Mouse (Mus musculus) large intestine, adult 2 months (tissue): Measurements from ENCODE around the gene Cox6b2. TPM values are rescaled to one million over a fixed set of nuclear protein-coding genes. Genes with fewer than 3 reads are reported as not detected.

Experiments used
- DNase-seq: peaks from one replicate; pipeline ENCODE4 v3.0.0-alpha.2; 2012; ENCODE audit warnings: low read depth, low spot score
- WGBS: fragments of 180-500 bp; shearing (Covaris S2); methylation state at CpG from one replicate; pipeline ENCODE4 v1.1.7; 2018; 5-methylcytosine and 5-hydroxymethylcytosine counted together
- polyA plus RNA-seq: library from polyadenylated mRNA; depleted of rRNA; stranded (reverse); fragments of >200 nt; gene quantifications from 2 replicates; pipeline ENCODE4 v1.2.3, GENCODE M21; 2012

Cox6b2 gene
- polyA plus RNA-seq, 1 experiment = 45.0 TPM

DNA sequence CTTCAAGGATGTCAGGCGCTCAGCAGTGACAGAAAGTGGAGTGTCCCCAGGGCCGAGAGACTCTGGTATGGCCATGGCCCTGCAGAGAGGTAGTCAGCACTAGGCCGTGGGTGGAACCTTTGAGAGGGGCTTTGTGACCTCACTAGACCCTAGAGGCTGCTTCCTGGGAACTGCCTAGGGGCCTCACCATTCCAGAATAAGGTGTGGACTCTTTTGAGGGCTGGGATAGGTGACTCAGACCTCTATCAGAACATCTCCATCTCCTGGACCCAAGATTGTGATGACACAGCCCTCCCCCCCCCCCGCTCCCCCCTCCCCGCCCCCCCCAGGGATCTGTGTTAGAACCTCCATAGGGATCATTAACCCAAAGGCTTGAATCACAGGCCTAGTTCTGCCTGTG, 18.3 kb upstream of the Cox6b2 start, which contains the start of gene Fam71e2:
Gene Fam71e2 (minus strand): TSS at position 101 of the 400 bp plus-strand sequence.
- 65% methylated on average over 5 of the region's 5 CpGs for WGBS
- DNase-seq = no peak

DNA sequence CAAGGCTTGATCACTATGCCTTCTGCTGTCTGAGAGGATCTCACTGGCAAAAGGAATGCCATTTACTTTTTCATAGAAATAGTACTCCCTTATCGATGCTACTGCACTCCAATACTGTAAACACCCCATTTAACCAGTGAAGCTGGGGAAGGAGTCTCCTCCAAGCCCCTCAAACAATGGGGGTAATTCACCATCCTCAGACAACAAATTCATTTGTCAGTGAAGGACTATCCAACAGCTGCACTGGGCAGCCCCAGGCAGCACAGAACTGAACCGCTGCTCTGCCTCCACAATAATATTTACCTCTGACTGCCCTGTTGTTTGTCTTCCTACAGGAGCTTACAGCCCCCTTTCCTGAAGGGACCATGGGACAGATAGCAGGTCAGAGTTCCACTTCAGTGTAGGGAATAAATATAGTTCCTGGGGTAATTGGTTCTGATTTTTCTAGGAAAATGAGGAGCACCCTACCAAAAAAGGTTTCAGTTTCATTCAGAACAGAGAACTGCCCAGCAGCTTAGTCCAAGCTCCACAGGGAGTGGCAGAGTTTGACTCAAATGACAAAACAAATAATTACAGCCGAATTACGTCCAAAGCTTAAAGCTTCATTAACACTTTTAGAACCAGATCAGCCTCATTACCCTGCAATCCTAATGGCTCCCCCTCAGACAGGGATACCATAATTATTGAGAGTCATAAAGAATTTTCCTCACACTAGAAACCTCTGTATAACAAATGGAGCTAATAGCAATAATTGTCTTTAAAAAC, 12.2 kb upstream of the Cox6b2 start:
- WGBS = 10% methylated on average over 4 of the region's 4 CpGs
- no peak for DNase-seq

DNA sequence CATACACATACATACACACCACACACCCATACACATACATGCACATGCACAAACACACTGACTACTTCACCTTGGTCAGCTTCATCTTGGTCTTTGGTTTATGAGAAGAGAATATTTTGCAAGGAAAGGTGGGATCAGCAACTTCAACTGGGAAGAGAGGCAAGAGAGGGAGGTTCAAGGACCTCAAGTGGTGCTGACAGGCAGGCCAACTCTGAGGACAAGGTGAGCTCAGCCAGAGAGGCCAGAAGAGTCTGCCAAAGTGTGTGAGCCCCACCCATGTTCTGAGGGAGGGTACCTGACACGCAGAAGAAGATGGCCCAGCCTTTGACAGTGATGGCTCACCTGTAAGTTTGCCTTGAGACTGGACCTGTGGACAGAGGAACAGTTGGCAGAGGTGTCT, 6.8 kb upstream of the Cox6b2 start:
- no peak for DNase-seq
- 10% methylated on average over 1 of the region's 1 CpGs for WGBS

DNA sequence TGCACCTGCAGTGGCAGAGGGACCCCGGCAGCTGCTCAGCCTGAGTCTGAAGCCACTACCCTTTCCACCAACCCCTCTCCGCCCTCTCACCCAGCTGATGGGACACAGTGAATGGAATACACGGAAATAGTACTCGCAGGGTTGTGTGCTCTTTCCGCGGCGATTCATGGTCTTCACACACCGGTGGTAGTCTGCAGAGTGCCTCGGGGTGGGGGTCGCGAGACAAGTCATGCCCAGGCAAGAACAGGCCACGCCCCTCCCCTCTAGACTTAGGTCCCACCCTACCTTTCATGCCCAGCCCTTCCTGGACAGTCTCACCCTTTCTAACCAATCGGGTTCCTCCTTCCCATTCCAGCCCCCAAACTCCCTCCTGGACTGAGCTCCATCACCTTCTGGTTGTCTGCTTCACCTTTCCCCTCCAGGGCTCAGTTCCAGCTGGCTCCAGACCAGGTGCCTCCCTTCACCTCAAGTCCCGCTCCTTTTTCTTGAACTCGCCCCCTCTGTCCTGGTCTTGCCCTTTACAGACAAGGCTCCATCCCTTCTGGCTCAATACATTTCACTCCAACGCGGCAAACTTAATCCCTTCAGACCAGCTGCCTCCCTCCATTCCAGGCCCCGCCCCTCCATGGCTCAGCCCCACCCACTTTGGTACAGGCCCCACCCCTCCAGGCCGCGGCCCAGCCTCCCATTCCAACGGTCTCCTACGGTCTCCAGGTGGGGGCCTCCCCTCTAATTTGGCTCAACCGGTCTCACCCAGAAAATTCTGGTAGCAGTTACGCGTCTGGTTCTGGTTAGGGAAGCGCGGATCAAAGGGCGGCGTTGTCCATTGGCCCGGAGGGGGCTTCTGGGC, 698 bp downstream of the Cox6b2 start:
- 2% methylated on average over 30 of the region's 30 CpGs for WGBS
- DNase-seq = no peak

DNA sequence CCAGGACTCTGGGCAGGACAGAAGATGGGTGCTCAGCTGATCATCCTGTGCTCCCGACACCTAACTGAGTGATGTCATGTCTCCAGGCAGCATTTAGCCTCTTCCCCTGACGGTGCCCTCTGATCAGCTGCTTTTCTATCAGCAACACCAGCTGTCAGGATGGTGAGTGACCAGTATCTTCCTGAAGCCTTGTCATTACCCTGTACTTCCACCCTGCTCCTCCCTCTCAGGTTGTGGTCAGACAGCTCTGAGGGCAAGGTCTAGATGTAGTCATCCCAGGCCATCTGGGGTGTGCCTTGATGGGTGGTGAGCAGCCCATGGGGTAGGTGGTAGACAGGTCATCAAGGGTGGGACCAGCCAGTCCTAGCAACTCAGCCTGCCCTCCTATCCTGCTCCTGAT, 3.7 kb downstream of the Cox6b2 start:
- WGBS = 79% methylated on average over 2 of the region's 2 CpGs
- no peak for DNase-seq

DNA sequence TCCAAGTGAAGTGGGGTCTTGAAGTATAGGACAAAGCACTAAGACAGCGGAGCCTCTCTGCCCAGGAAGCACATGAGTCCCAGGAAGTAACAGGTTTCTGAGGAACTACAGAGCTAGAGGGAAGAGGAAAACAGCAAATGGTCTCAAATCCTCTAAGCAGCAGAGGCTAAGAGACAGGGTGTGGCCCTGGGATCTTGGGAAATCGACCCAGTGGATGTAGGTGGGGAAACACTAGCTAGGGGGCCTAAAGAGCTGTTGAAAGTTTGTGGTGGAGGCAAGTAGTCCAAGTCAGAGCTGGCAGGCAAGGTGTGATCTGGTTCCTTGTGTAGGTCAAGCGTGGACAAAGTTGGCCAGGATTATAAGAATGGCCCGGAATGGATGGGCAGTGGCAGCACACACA, 4.6 kb downstream of the Cox6b2 start:
- no peak for DNase-seq
- WGBS = 76% methylated on average over 4 of the region's 4 CpGs

DNA sequence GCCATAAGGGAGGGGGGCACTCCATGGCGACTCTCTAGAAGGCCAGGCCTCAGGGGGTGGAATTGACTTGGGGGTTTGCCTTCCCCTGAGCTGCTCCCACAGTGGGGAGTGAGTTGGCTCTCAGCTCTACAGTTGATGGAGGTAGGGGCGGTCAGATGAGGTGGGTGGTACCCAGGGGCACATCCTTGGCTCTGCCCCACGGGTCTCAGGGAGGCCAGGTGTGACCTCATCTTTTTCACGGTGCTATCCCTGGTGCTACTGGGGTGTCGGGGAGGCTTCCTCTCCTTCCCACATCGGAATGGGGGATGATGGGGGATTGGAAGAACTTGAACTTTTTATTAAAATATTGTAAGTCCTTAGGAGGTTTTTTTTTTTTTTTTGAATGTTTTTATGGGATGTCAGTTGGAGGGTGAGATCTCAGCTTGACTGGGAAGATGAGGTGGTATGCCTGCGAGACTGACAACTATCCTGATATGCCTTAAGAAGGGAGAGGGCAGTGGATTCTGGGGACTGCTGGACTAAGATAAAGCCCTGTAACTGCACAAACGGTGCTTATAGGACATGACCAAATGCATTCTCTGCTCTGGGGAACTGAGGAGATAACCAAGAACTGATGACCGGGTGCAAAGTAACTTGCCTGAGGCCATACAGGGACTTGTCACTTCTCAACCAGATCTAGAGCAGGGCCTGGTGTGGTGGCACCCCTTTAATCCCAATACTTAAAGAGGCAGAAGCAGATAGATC, 5.6 kb downstream of the Cox6b2 start:
- no peak for DNase-seq
- WGBS = 81% methylated on average over 9 of the region's 9 CpGs

DNA sequence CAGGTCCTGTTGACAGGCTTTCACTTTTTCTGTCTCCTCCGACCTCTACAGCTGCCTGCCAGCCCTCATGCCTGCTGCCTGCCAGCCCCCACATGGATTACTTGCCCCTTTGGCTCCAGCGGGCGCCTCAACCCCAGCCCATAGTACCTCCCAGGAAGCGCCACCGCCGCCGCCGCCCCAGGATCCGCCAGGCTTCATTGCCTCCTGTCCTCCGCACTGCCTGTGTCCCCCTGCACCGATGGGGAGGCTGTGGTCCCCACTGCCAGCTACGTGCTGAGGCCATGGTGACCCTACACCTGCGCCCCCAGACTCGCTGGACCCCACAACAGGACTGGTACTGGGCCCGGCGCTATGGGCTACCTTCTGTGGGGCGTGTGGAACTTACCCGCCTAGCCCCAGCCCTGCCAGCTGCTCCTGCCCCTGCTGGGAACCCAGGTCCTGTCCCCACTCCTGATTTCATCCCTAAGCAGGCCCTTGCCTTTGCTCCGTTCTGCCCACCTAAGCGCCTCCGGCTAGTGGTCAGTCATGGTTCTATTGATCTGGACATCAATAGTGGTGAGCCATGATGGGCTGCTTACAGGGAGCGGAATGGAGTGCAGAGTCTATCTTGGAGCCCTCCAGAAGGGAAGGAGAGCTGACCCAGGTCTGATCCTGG, 6.4 kb downstream of the Cox6b2 start:
- 95% methylated on average over 22 of the region's 22 CpGs for WGBS
- no peak for DNase-seq

DNA sequence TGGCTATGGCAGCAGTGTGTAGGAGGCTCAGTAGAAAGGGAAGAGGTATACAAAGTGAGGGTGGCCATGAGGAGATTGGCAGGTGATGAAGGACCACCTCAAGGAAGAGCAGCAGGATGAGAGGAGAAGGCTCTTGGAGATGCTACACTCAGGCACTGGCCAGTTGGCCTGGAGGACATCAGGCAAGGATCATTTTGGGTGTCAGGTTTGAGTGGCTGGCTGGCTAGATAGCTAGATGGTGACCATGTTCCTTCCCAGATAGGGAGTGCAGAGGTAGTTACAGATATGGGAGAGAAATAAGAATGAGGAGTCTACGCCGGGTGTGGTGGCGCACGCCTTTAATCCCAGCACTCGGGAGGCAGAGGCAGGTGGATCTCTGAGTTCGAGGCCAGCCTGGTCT, 8.0 kb downstream of the Cox6b2 start:
- DNase-seq = no peak
- 95% methylated on average over 6 of the region's 6 CpGs for WGBS

DNA sequence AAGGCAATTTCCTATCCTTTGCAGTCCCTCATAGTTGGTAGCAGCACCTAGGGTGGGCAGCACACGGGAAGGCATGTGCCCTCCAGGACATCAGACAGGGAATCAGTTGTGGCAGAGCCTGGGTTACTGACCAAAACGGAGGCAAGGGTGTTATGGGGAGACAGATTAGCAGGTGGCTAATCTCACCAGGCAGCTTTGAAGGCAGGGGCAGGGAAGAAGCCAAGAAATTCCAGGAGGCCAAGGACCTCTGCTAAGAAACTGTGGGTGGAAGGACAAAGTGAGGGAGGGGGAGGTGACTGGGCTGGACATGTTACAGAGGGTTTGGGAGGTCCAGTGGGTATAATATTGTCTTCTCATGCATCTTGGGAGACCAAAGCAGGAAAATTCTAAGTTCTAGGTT, 9.5 kb downstream of the Cox6b2 start:
- DNase-seq = no peak
- 67% methylated on average over 2 of the region's 2 CpGs for WGBS

DNA sequence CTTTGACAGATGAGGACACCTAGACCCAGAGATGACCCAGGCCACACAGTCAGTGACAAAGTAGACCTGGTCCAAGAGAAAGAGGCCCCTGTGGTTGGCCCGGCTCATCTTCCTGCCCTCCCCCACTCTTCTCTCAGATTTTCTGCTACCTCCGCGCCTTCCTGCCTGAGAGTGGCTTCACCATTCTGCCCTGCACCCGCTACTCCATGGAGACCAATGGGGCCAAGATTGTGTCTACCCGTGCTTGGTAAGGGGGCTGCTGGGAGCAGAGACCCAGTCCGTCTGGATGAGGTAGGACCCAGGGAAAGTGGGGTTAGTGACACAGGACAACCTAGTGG, 10.4 kb downstream of the Cox6b2 start:
- no peak for DNase-seq
- WGBS = 94% methylated on average over 6 of the region's 6 CpGs

DNA sequence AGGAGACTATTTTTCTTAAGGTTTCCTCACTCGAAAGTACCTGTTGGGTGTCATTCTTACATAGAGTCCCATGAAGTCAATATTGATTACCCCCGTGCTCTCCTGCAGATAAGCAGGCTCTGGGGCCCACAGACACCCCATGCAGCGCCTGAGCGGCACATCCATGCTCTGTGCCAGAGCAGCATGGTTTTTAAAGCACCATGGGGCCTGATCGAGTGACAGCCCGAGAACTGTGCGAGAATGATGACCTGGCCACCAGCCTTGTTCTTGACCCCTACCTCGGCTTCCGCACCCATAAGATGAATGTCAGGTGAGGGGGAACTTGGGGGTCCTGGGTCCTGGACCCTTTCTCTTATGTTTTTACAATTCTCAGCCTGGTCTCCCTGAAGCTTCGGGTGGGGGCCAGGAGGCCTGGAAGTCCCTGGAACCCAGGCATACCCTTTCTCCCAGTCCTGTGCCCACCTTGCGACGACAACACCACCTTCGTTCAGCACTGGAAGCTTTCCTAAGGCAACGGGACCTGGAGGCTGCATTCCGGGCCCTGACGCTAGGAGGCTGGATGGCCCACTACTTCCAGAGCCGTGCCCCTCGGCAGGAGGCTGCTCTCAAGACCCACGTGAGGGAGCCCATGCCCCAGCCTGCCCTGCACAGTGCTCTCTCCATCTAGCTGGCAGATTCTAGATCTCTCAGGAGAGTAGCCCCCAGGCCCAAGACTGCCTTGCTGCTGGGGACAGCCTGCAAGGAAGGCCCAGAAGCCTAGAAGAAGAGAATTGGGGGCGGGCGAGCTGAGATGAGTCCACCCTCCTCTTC, 11.0 kb downstream of the Cox6b2 start:
- 85% methylated on average over 21 of the region's 21 CpGs for WGBS

DNA sequence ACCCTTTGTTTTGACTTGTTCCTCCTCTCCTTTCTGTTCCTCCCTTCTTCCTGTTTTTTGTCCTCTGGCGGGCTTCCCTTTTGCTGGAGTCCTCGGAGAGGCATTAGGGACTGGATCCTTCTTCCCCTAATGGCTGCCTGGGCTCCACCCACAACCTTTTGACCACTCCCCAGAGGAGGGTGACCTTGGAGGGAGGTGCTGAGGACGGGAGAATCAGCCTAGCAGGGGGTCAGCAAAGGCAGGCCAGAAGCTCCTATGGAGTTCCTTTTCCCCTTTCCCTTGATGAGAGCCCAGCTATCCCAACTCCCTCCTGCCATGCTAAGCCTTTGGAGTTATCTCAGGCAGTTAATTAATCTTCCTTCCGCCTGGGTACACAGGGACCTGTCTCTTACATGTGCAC, 11.7 kb downstream of the Cox6b2 start:
- WGBS = 5% methylated on average over 4 of the region's 4 CpGs
- no peak for DNase-seq

More for the DNA sequence above, 11.0 kb downstream of the Cox6b2 start:
- DNase-seq = no peak

DNA sequence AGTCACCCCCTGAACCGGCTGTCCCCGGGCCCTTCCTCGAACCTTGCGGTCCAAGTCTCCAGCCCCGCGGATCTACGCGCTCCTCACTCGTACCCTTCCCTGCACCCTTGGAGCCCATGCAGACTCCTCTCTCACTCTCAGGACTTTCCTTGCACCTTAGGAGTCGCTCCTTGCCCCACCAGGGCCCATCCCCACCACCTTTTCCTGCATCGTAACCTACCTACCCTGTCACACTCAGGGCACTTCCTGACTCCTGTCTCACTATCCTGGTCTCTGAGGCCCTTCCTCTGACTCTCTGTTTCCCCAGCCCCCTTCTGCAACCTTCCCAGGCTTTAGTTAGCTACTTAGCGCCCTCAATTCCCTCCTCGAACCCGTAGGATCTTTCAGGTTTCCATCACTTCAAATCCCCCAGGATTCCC, 12.6 kb downstream of the Cox6b2 start:
- WGBS = under 1% methylated on average over 14 of the region's 14 CpGs

DNA sequence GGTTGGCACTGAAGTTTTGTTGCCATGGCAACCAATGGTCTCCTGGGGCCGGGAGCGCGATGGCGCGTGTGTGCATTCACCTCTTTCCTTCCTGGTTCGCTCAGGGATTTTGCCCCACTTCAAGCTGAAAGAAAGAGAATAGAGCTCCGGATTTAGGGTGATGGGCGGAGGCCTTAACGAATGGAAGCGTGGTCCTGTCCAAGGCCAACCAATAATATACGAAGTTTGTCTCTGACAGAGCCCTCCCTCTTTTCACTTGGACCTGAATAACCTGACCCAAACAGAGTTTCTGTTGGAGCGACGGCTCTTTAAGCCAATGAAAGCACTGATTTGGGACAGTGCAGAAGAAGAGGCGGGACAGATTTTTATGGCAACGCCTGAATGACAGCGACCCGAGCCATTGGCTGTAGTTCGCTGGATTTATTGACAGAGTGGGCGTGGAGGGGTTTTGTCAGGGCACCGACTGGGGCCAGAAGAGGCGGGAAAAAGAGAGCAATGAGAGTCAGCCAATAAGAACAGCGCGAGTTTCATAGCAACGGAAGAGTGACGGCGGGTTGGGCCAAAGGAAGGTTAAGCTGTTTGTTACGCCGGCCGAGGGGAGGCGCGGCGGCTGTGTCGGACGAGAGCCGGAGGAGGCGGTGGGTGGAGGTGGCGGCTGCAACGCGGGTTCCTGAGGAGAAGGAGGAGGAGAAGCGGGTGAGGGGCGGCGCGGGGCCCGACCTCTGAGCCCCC, 13.2 kb downstream of the Cox6b2 start, which contains the start of gene Kmt5c:
Gene Kmt5c (plus strand): TSS at position 572 of the 732 bp plus-strand sequence.
- DNase-seq = peak; percentile 100
- under 1% methylated on average over 44 of the region's 44 CpGs for WGBS

More for the DNA sequence above, 12.6 kb downstream of the Cox6b2 start:
- no peak for DNase-seq

DNA sequence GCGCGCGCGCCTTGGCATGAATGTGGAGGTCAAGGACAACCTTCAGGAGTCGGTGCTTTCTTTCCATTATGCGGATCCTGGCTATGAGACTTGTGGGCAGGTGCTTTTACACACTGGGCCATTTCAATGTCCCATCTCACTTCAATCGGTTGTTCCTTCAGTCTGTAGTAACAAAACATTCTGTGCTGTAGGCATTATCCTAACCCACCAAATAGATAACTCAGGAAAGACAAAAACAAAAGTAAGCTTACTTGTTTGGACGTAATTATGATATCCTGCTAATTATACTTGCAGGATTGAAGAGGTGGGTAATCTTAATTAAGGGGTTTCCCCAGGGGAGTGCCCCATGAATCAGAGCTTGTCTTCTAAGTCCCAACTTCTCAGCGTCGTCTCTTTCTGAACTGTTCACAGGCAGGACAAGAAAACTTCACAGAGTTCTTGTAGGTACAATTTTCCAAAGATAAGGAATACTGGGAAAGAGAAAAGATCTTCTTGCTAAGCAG, 13.8 kb downstream of the Cox6b2 start:
- WGBS = 45% methylated on average over 10 of the region's 10 CpGs
- DNase-seq = no peak

DNA sequence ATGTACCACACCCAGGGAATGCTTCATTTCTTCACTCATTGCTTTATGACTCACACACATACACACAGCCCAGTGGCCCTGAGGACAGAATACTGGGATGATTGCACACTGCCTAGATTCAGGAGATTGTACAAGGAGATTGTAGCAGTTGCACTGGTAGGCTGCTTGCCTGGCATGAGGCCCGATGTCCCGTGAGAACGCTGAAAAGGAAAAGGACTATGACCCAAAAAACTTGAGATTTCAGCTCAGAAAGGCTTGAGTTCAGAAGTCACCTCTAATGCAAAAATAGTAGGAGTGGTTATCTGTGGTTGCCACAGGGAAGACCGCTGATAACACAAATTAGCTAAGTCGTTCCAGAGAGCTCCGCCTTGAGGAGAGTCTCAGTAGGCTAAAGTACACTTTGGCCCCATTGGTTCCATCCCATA, 19.9 kb downstream of the Cox6b2 start:
- WGBS = 25% methylated on average over 6 of the region's 6 CpGs

DNA sequence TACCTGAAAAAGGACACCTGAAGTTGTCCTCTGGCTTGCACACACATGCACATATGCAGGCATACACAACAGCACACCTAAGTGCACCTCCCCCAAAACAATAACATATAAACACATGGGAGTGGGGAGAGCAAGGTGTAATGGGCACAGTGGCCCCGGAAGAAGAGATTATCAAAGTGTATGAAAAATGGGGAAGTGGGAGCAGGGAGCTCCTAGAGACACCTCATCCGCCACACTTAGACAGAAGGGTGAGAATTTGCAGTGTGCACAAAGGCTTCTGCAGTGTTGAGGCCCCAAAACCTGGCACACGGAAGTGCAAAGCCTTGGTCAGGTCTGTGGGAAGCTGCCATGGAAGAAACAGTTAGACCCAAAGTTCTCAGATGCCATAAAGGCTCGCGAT, 21.8 kb downstream of the Cox6b2 start:
- no peak for DNase-seq
- WGBS = 83% methylated on average over 5 of the region's 5 CpGs

More for the DNA sequence above, 19.9 kb downstream of the Cox6b2 start:
- DNase-seq = no peak
